Mouse (Mus musculus) testis, postnatal 14 days (tissue): ENCODE measurements around the gene Naa16.

ENCODE experiments used
- DNase-seq: peaks from one replicate; pipeline ENCODE4 v3.0.0; 2021; ENCODE audit warnings: low spot score

Gene Naa16

DNA sequence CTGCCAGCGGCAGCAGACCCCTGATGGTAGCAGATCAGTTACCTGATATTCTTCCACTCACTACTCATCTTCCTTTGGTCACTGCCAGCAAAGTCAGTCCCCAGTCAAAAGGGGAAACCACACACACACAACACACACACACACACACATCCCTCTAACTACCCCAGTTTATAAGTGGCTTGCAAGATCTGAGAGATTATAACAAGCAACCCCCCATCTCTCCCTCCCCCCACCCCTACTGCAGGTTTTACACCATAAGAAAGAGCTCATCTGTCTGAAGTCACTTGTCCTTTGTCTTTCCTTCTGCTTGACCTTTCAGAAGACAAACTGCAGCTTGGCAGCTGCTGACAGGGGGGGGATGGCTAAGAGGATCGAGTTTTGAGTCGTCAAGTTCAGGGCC lies 115.1 kb downstream of the Naa16 start:
- no peak for DNase-seq
